Mouse (Mus musculus): Measurements from ENCODE around the gene Mgrn1.

DNA sequence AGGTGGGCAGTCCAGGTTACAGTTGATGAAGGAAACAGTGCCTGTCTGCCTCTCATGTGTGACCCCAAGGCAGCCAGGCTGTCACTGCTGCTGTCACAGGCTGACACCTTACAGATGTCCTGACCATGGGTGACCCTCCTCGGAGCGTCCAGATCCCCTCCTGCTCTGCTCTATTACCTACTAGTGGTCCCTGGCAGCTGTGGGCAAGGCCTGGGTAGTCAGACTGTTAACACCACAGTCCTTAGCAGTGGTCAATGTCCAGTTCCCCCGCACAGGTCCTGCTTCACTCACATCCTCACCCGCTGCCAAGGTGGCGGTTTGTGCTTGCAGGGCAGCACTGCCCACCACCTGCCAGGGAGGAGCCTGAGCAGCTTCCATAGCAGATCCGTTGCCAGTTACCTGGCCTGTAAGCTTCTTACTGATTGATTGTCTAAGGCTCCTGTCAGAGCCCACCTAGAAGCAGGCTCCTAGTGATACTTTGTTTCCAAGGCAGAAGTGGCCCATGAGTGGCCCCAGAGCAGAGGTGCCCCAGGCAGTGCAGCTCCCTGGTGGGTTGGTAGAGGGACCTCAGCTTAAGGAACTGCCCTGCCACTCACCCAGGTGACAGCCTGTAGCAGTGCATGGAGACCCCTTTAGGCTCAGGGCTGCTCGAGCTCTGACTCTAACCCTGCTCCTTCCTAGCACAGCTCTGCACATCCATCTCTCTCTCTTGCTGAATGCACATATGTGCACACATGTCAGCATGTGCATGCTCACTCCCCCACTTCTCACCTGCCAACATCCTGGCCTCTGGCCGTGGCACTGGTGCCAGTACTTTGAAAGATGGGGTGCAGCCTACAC lies 51.5 kb downstream of the Mgrn1 start:
- TF ChIP-seq EP300 (IDR thresholded peaks at IDR 0.05) (no peak), CTCF (IDR thresholded peaks at IDR 0.05) (no peak)
